Mouse (Mus musculus): Measurements from ENCODE around the gene Bex4. TPM values are rescaled to one million over a fixed set of nuclear protein-coding genes. Genes with fewer than 3 reads are reported as not detected.
A peak's percentile ranks its signal among the peaks of the same experiment; 100 is the strongest.

Bex4 gene
- polyA plus RNA-seq, 1 experiment from 2014 or later = 102 TPM

GRCm38 (mm10) chrX:136172118-136172551 is 33.3 kb downstream of the Bex4 start, which contains the start of gene Tceal8:
Gene Tceal8, minus strand, starts transcription at chrX:136172342.
- no peaks in the 10 kb centered on the region for H3K9me3 ChIP-seq (ENCODE audit: control insufficient read depth, low read length)
- H3K36me3 ChIP-seq (ENCODE audit: control insufficient read depth, insufficient read depth, low read length) = no peaks in the 10 kb centered on the region
- peak within 1 kb of the TSS; percentile 49 for H3K4me3 ChIP-seq (ENCODE audit: low read depth, low read length)
- ATAC-seq (ENCODE audit: low FRiP score) = peak; percentile 97
- peak within 1 kb of the TSS; percentile 45 for H3K4me2 ChIP-seq
- 16% methylated on average over 10 of the region's 10 CpGs for WGBS
- H3K4me1 ChIP-seq (ENCODE audit: control insufficient read depth, insufficient read depth, low read length) = no peaks in the 10 kb centered on the region; the same call in 1 of the 2 replicates
- peak within 1 kb of the TSS; percentile 45 for H3K27ac ChIP-seq (ENCODE audit: low read depth, low read length)
- H3K27me3 ChIP-seq (ENCODE audit: control insufficient read depth, insufficient read depth, low read length) = no peaks in the 10 kb centered on the region
- peak within 1 kb of the TSS; percentile 60 for H3K9ac ChIP-seq (ENCODE audit: low read length)
- DNase-seq (ENCODE audit: low spot score, missing footprints) = peak; percentile 94

GRCm38 (mm10) chrX:136172786-136173185 is 34.0 kb downstream of the Bex4 start:
- Histone ChIP-seq H3K9me3 (ENCODE audit: control insufficient read depth, low read length) (no peaks in the 10 kb centered on the region), H3K4me1 (ENCODE audit: control insufficient read depth, insufficient read depth, low read length) (no peaks in the 10 kb centered on the region; the same call in 1 of the 2 replicates), H3K27me3 (ENCODE audit: control insufficient read depth, insufficient read depth, low read length) (no peaks in the 10 kb centered on the region), H3K9ac (ENCODE audit: low read length) (peak overlapping the region; percentile 48; the same call in 1 of the 2 replicates), H3K4me2 (peak overlapping the region; percentile 32), H3K36me3 (ENCODE audit: control insufficient read depth, insufficient read depth, low read length) (no peaks in the 10 kb centered on the region), H3K27ac (ENCODE audit: low read depth, low read length) (peak overlapping the region; percentile 28; the same call in 1 of the 2 replicates), H3K4me3 (ENCODE audit: low read depth, low read length) (peak overlapping the region; percentile 49)
- ATAC-seq (ENCODE audit: low FRiP score) (no peak), DNase-seq (ENCODE audit: low spot score, missing footprints) (peak; percentile 85)
- WGBS = 30% methylated on average over 10 of the region's 10 CpGs

- Histone ChIP-seq H3K27me3 (ENCODE audit: control insufficient read depth, insufficient read depth, low read length) (no peaks in the 10 kb centered on the region), H3K4me2 (no peak overlapping the region), H3K9me3 (ENCODE audit: control insufficient read depth, low read length) (no peaks in the 10 kb centered on the region), H3K9ac (ENCODE audit: low read length) (no peak overlapping the region), H3K4me3 (ENCODE audit: low read depth, low read length) (no peak overlapping the region), H3K36me3 (ENCODE audit: control insufficient read depth, insufficient read depth, low read length) (no peaks in the 10 kb centered on the region), H3K4me1 (ENCODE audit: control insufficient read depth, insufficient read depth, low read length) (no peaks in the 10 kb centered on the region), H3K27ac (ENCODE audit: low read depth, low read length) (no peak overlapping the region)
- DNase-seq (ENCODE audit: low spot score, missing footprints) (peak; percentile 88), ATAC-seq (ENCODE audit: low FRiP score) (peak; percentile 74)
- 25% methylated on average over 11 of the region's 11 CpGs for WGBS
These were observed 42.2 kb downstream of the Bex4 start for GRCm38 (mm10) chrX:136180897-136181553.

- no peak overlapping the region for H3K9ac ChIP-seq (ENCODE audit: low read length)
- no peaks in the 10 kb centered on the region for H3K27me3 ChIP-seq (ENCODE audit: control insufficient read depth, insufficient read depth, low read length)
- ATAC-seq (ENCODE audit: low FRiP score) = no peak
- no peaks in the 10 kb centered on the region for H3K4me1 ChIP-seq (ENCODE audit: control insufficient read depth, insufficient read depth, low read length)
- DNase-seq (ENCODE audit: low spot score, missing footprints) = no peak
- no peak overlapping the region for H3K4me3 ChIP-seq (ENCODE audit: low read depth, low read length)
- no peak overlapping the region for H3K4me2 ChIP-seq
- H3K9me3 ChIP-seq (ENCODE audit: control insufficient read depth, low read length) = no peaks in the 10 kb centered on the region
- no peak overlapping the region for H3K27ac ChIP-seq (ENCODE audit: low read depth, low read length)
- no peaks in the 10 kb centered on the region for H3K36me3 ChIP-seq (ENCODE audit: control insufficient read depth, insufficient read depth, low read length)
- WGBS = 79% methylated on average over 1 of the region's 1 CpGs
These were observed 44.3 kb downstream of the Bex4 start for GRCm38 (mm10) chrX:136183107-136183506.

Small RNAs within 50 kb of the gene (microRNA-seq; reads per million reads assigned to microRNA genes)
- gene Mir6383 = not detected

Other genes starting within 250 kb of the Bex4 start
- 152 and 164 TPM in 2 replicates for gene Arxes2, start 145.2 kb upstream of the Bex4 start, polyA plus RNA-seq (2014; fragmentation: Nextera tagmentation; extraction: Ambion mirVana)
- gene Arxes1, start 105.6 kb upstream of the Bex4 start, polyA plus RNA-seq (2014; fragmentation: Nextera tagmentation; extraction: Ambion mirVana) = 50.2 and 51.4 TPM in 2 replicates
- gene Bex2, start 70.8 kb upstream of the Bex4 start, polyA plus RNA-seq (2014; fragmentation: Nextera tagmentation; extraction: Ambion mirVana) = 318 and 322 TPM in 2 replicates
- gene Nxf3, start 53.7 kb upstream of the Bex4 start, polyA plus RNA-seq (2014; fragmentation: Nextera tagmentation; extraction: Ambion mirVana) = not detected in 2 replicates
- gene Tceal8, start 33.3 kb downstream of the Bex4 start, polyA plus RNA-seq (2014; fragmentation: Nextera tagmentation; extraction: Ambion mirVana) = 214 and 243 TPM in 2 replicates
- 1.8 and 2.6 TPM in 2 replicates for gene Tceal5, start 64.9 kb downstream of the Bex4 start, polyA plus RNA-seq (2014; fragmentation: Nextera tagmentation; extraction: Ambion mirVana)
- gene Tceal7, start 75.8 kb downstream of the Bex4 start, polyA plus RNA-seq (2014; fragmentation: Nextera tagmentation; extraction: Ambion mirVana) = 0.81 and 1.0 TPM in 2 replicates
- gene Bex1, start 76.5 kb downstream of the Bex4 start, polyA plus RNA-seq (2014; fragmentation: Nextera tagmentation; extraction: Ambion mirVana) = 109 and 129 TPM in 2 replicates
- 418 and 447 TPM in 2 replicates for gene Tceal9, start 106.1 kb downstream of the Bex4 start, polyA plus RNA-seq (2014; fragmentation: Nextera tagmentation; extraction: Ambion mirVana)
- 666 and 674 TPM in 2 replicates for gene Bex3, start 131.3 kb downstream of the Bex4 start, polyA plus RNA-seq (2014; fragmentation: Nextera tagmentation; extraction: Ambion mirVana)

All from midbrain, embryonic 11.5 days (tissue).